Mouse (Mus musculus) liver, embryonic 15.5 days (tissue): ENCODE measurements around the gene Gm21883. TPM values are rescaled to one million over a fixed set of nuclear protein-coding genes. Genes with fewer than 3 reads are reported as not detected.
"Not testable (repeated sequence)": the region's sequence is repeated elsewhere in the genome, so short reads cannot be mapped to it uniquely, and the experiment has no call there.

Experiments
- ATAC-seq: fragments of 200-750 bp; cut with Nextera tagmentation; 2 replicates; pipeline ENCODE4 v1.8.0; 2017; ENCODE audit warnings: moderate number of reproducible peaks, mild to moderate bottlenecking, moderate library complexity; ENCODE audit not compliant: insufficient read depth
- H3K27ac ChIP-seq: fragments of 300-500 bp; sonication (generic); replicated peaks from 2 replicates; pipeline ENCODE4 v1.5.1; 2015; ENCODE audit warnings: mild to moderate bottlenecking, inconsistent platforms
- H3K27me3 ChIP-seq: fragments of 300-500 bp; sonication (generic); 2 replicates; pipeline ENCODE4 v1.6.1; 2015; ENCODE audit warnings: mild to moderate bottlenecking, inconsistent platforms
- H3K36me3 ChIP-seq: fragments of 300-500 bp; sonication (generic); replicated peaks from 2 replicates; pipeline ENCODE4 v1.6.1; 2015; ENCODE audit warnings: moderate library complexity, mild to moderate bottlenecking, inconsistent platforms
- H3K4me1 ChIP-seq: fragments of 300-500 bp; sonication (generic); replicated peaks from 2 replicates; pipeline ENCODE4 v1.6.1; 2015; ENCODE audit warnings: inconsistent platforms
- H3K4me2 ChIP-seq: fragments of 300-500 bp; sonication (generic); 2 replicates; pipeline ENCODE4 v1.6.1; 2015; ENCODE audit warnings: moderate library complexity, mild to moderate bottlenecking, inconsistent platforms
- H3K4me3 ChIP-seq: fragments of 300-500 bp; sonication (generic); replicated peaks from 2 replicates; pipeline ENCODE4 v1.5.1; 2015; ENCODE audit warnings: mild to moderate bottlenecking, inconsistent platforms
- H3K9ac ChIP-seq: fragments of 300-500 bp; sonication (generic); 2 replicates; pipeline ENCODE4 v1.6.1; 2015; ENCODE audit warnings: moderate library complexity, mild to moderate bottlenecking, inconsistent platforms
- H3K9me3 ChIP-seq: fragments of 300-500 bp; sonication (generic); replicated peaks from 2 replicates; pipeline ENCODE4 v1.6.1; 2016; ENCODE audit warnings: inconsistent platforms
- WGBS: fragments of 180-500 bp; shearing (Covaris S2); methylation state at CpG from one replicate; pipeline ENCODE4 v1.1.7; 2015; ENCODE audit warnings: mixed read lengths; ENCODE audit not compliant: insufficient replicate concordance; 5-methylcytosine and 5-hydroxymethylcytosine counted together
- polyA plus RNA-seq: library from polyadenylated mRNA; unstranded; fragments of >200 nt; fragmentation: Nextera tagmentation; extraction: Ambion mirVana; gene quantifications from 2 replicates; pipeline ENCODE4 v1.2.1, GENCODE M21; 2015

The Gm21883 gene
- not detected in 2 replicates for polyA plus RNA-seq

DNA sequence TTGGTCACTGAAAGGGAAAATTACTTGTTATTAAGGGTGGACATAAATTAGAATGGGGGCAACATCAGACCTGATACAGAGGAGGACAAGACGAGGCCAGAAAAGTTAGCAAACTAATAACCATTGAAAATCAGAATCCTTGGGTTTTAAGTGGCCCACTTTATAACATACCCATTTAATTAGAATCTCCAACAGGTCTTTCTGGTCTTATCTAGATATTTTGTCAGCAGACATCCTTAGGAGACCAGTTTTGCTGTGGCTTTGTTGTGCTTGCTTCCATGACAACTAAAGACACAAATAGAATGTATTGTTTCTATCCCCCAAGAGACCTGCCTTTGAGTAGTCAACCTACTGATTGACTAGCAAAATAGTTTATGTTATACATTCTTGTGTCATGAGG is at the start of gene Gm21883:
Gene Gm21883 (minus strand): TSS at position 101 of the 400 bp plus-strand sequence.
- H3K4me2 ChIP-seq, H3K4me3 ChIP-seq, ATAC-seq, H3K4me1 ChIP-seq, H3K27me3 ChIP-seq, H3K9ac ChIP-seq, H3K27ac ChIP-seq, H3K9me3 ChIP-seq, H3K36me3 ChIP-seq: not testable (repeated sequence)
- WGBS, result no CpG with 5 or more reads among the region's 1 CpGs

DNA sequence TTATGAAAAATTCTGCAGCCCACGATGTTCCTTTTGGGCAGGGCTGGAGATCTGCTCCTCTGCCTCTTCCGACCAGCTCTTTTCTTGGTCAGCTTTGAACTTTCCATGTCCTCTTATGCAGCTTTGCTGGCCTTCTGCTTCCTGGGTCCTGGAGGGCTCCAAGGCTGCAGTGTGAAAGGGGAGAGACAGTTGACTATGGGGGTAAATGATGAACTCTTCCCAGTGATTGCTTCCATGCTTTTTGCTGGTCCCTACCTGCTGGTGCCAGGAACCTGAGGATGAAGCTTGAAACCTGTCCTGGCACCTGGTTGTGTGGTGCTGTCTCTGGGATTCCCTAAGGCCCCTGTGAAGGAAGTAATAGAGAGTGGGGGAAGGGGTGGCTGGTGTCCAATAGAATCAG is 44.7 kb upstream of the Gm21883 start, which contains the start of gene Spin2e:
Gene Spin2e (minus strand): TSS at position 101 of the 400 bp plus-strand sequence.
- not testable (repeated sequence) for H3K4me1 ChIP-seq, ATAC-seq, H3K27ac ChIP-seq, H3K9me3 ChIP-seq, H3K9ac ChIP-seq, H3K4me2 ChIP-seq, H3K36me3 ChIP-seq, H3K27me3 ChIP-seq, H3K4me3 ChIP-seq
- 55% methylated on average over 2 of the region's 2 CpGs for WGBS

Other genes with a start within 250 kb of the Gm21883 start
- gene Btbd35f26, start 237.8 kb downstream of the Gm21883 start, polyA plus RNA-seq, result not detected in 2 replicates
- gene Btbd35f19, start 190.4 kb downstream of the Gm21883 start, polyA plus RNA-seq, result not detected in 2 replicates
- gene Spin2e, start 44.6 kb upstream of the Gm21883 start, polyA plus RNA-seq, result not detected in 2 replicates
- not detected in 2 replicates for gene Btbd35f25, start 142.9 kb upstream of the Gm21883 start, polyA plus RNA-seq